Mouse (Mus musculus) lung, postnatal 0 days (tissue): ENCODE results near the gene Crybb1.

ENCODE experiments used
- CTCF ChIP-seq: IDR thresholded peaks from 2 replicates; pipeline ENCODE4 v1.5.1; 2016; ENCODE audit warnings: antibody characterized with exemption, mild to moderate bottlenecking
- EP300 ChIP-seq: IDR thresholded peaks from 2 replicates; pipeline ENCODE4 v1.6.1; 2016; ENCODE audit warnings: antibody characterized with exemption, mild to moderate bottlenecking, control low read depth

DNA sequence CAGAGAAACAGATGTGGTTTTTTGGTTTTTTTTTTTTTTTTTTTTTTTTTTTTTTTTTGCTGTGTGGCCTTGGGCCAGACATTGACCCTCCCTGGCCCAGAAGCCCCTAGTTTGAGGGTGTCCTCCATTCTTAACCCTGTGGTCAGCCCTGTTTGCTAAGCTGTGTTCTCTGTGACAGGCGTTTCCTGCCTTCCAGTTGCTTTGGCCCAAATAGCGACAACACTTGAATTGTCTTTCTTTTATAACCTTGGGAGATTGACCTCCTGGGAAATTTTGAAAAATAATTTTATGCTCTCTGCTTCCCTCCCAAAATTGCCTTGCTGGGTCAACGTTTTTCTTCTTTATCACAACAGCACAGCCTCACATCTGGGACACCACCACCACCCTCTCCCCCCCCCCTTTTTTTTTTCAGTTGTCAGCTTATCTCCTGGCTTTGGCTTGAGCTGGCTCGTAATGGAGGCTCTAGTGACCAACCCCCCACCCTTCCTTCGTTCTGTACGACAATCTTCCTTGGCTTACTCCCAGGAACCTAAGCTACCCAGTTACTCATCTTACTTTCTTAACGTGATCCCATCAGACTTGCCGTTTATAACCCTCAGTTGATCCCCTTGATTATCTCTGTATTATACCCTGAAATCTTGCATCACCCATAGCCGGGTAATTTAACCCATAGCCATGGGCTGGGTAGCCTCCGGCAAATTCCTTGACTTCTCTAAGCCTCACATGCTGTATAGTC lies 11.9 kb upstream of the Crybb1 start:
- TF ChIP-seq CTCF (no peak), EP300 (no peak)
